Mouse (Mus musculus) lung, adult 2 months (tissue): Measurements from ENCODE around the gene Pcca.

ENCODE experiments used
- CTCF ChIP-seq: fragments of 200-500 bp; IDR thresholded peaks from 2 replicates; pipeline ENCODE4 v1.5.1; 2011; ENCODE audit warnings: mild to moderate bottlenecking, low read length, control low read depth; ENCODE audit not compliant: insufficient read depth
- POLR2A ChIP-seq: fragments of 200-500 bp; IDR thresholded peaks from 2 replicates; pipeline ENCODE4 v1.6.1; 2011; ENCODE audit warnings: low read depth, mild to moderate bottlenecking, control low read depth, low read length, borderline replicate concordance; ENCODE audit errors: extremely low read depth

- TF ChIP-seq CTCF = no peak
- no peak for TF ChIP-seq POLR2A
These were observed 149.5 kb downstream of the Pcca start for GRCm38 (mm10) chr14:122683645-122684044.
